Mouse (Mus musculus): ENCODE measurements around the gene B3gnt4.

The B3gnt4 gene

GRCm38 (mm10) chr5:123525916-123526495 is 15.7 kb downstream of the B3gnt4 start:
- no peak for DNase-seq (ENCODE audit: low read depth, low spot score)

- no peak for DNase-seq (ENCODE audit: low read depth, low spot score)
Measured at GRCm38 (mm10) chr5:123528641-123529040, 18.4 kb downstream of the B3gnt4 start.

DNA sequence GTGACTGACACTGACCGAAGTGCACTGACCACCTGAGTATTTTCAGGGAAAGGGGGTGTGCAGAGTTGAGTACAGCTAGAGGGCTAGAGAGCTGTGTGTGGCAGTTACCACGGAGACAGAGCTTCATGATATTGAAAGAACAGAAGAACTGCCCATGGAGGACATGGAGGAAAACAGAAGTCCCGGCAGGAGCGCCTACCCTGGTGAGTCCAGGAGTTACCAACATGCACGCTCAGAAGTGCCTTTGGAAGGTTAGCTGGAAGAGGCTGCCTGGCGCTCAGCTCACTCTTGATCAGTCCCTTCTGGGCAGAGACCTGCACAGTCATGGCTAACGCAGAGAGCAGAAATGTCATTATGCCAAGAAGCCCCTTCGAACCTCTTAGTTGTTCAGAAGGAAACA is 19.8 kb downstream of the B3gnt4 start:
- no peak for DNase-seq (ENCODE audit: low read depth, low spot score)

- no peak for DNase-seq (ENCODE audit: low read depth, low spot score)
Measured at GRCm38 (mm10) chr5:123533801-123534200, 23.5 kb downstream of the B3gnt4 start.

GRCm38 (mm10) chr5:123555693-123556092 is 45.4 kb downstream of the B3gnt4 start:
- no peak for DNase-seq (ENCODE audit: low read depth, low spot score)

GRCm38 (mm10) chr5:123556451-123556850 is 46.2 kb downstream of the B3gnt4 start:
- DNase-seq (ENCODE audit: low read depth, low spot score): no peak

DNA sequence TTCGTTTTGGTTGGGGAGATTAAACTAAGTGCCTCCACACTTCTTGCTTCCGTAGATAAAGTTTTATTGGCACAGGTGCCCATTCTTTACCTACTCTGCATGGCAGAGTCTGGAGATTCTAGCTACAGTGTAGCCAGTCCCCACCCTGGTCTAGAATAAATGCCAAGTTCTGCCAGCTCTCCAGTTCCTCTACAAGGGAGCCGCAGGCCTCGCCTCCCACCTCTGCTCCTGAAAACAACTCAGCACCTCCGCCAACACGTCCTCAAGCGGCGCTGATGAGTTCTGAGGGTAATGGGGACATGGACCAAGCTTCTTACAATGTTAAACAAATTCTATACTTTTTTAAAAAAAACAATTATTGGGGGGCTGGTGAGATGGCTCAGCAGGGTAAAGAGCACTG is 49.3 kb downstream of the B3gnt4 start:
- no peak for DNase-seq (ENCODE audit: low read depth, low spot score)

GRCm38 (mm10) chr5:123561128-123561527 is 50.9 kb downstream of the B3gnt4 start:
- no peak for DNase-seq (ENCODE audit: low read depth, low spot score)

All from 3T3-L1 (cell line).